9 mouse cellular contexts compared by ENCODE assay signal in the genomic region with DNA sequence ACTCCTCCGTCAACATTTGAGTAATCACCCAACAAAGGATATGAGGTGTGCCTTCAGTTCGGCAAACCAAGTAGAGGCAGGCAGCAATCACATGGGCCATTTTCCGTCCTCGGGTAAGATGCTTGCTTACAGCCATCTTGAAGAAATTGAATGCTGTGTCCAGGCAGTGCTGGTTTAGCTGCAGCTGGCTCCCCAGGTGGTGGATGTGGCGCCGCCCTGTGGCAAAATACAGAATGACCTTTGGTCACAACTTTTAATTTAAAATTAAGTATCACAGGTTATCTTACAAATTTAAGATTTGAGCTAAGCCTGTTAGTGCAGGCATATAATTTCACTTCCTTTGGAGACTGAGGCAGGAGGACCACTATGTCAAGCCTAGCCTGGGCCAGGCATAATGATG. TPM values are rescaled to one million over a fixed set of nuclear protein-coding genes. Genes with fewer than 3 reads are reported as not detected.
A peak's percentile ranks its signal among the peaks of the same experiment; 100 is the strongest.
DNase-seq lines count a peak whose midpoint lies in the region; ATAC-seq and TF ChIP-seq lines count a peak whose summit lies in the region.
"Had no signal": no experiment of that assay in that cellular context is flagged by ENCODE, and none has a peak within 500 bp of the region (broad histone marks: within the 10 kb centered on the region; RNA-seq: fewer than 3 reads in every experiment).

No protein-coding gene starts in this region.

- peak; percentile 25 for DNase-seq in hindbrain, embryonic 11.5 days (ENCODE audit: low spot score)
- no peak for DNase-seq in hindbrain, embryonic 14.5 days (ENCODE audit: low spot score)
- DNase-seq in A20 (ENCODE audit: low read depth, low spot score) (peak; percentile 33), NIH3T3 (ENCODE audit: low read depth) (peak; percentile 40)
- peak; percentile 55 for DNase-seq in liver, postnatal 0 days
- no peak for DNase-seq in layer of hippocampus, postnatal 36 days
- no peak for DNase-seq in left cerebral cortex, adult 9 months (ENCODE audit: low spot score in 2 of 2)

- no peak overlapping the region for H3K9ac ChIP-seq in hindbrain, embryonic 11.5 days (ENCODE audit: low read depth, low read length)
- H3K9ac ChIP-seq in hindbrain, embryonic 14.5 days = no peak overlapping the region
- no peak overlapping the region for H3K9ac ChIP-seq in liver, postnatal 0 days (replicated peaks)
- no peak overlapping the region for H3K9ac ChIP-seq in midbrain, embryonic 15.5 days
- H3K9ac ChIP-seq: midbrain, embryonic 12.5 days had no signal

- no peaks in the 10 kb centered on the region for H3K4me1 ChIP-seq in hindbrain, embryonic 11.5 days (replicated peaks; ENCODE audit: control insufficient read depth, insufficient read depth, low read length)
- no peaks in the 10 kb centered on the region for H3K4me1 ChIP-seq in hindbrain, embryonic 14.5 days (replicated peaks; ENCODE audit: control insufficient read depth, insufficient read depth, low read length)
- 0 out of 2 replicates have a peak, but pooled peaks cover 5% of the 10 kb centered on the region for H3K4me1 ChIP-seq in liver, postnatal 0 days (ENCODE audit: insufficient read depth)
- no peaks in the 10 kb centered on the region for H3K4me1 ChIP-seq in midbrain, embryonic 15.5 days
- H3K4me1 ChIP-seq: midbrain, embryonic 12.5 days had no signal

- H3K27me3 ChIP-seq in hindbrain, embryonic 11.5 days (ENCODE audit: control insufficient read depth, insufficient read depth, low read length) = no peaks in the 10 kb centered on the region
- H3K27me3 ChIP-seq in hindbrain, embryonic 14.5 days (ENCODE audit: control insufficient read depth, insufficient read depth, low read length) = no peaks in the 10 kb centered on the region
- H3K27me3 ChIP-seq in liver, postnatal 0 days (ENCODE audit: insufficient read depth, low read length) = no peaks in the 10 kb centered on the region
- no peaks in the 10 kb centered on the region for H3K27me3 ChIP-seq in midbrain, embryonic 15.5 days (replicated peaks)
- H3K27me3 ChIP-seq: midbrain, embryonic 12.5 days had no signal

- no peak for TF ChIP-seq EP300 in liver, postnatal 0 days (IDR thresholded peaks at IDR 0.05; ENCODE audit: low read depth)

- H3K4me2 ChIP-seq in hindbrain, embryonic 11.5 days (replicated peaks; ENCODE audit: low read depth, low read length) = no peak overlapping the region
- no peak overlapping the region for H3K4me2 ChIP-seq in hindbrain, embryonic 14.5 days (replicated peaks)
- no peak overlapping the region for H3K4me2 ChIP-seq in liver, postnatal 0 days (ENCODE audit: low read depth, low read length)
- no peak overlapping the region for H3K4me2 ChIP-seq in midbrain, embryonic 15.5 days
- H3K4me2 ChIP-seq: midbrain, embryonic 12.5 days had no signal

- WGBS in hindbrain, embryonic 11.5 days = 71% methylated on average over 6 of the region's 6 CpGs
- 73% methylated on average over 6 of the region's 6 CpGs for WGBS in hindbrain, embryonic 14.5 days
- 76% methylated on average over 6 of the region's 6 CpGs for WGBS in liver, postnatal 0 days (ENCODE audit: insufficient replicate concordance)
- 77% methylated on average over 6 of the region's 6 CpGs for WGBS in midbrain, embryonic 15.5 days

- H3K27ac ChIP-seq in hindbrain, embryonic 11.5 days (ENCODE audit: low read depth, low read length) = no peak overlapping the region
- no peak overlapping the region for H3K27ac ChIP-seq in hindbrain, embryonic 14.5 days
- H3K27ac ChIP-seq in liver, postnatal 0 days (ENCODE audit: low read depth) = no peak overlapping the region
- no peak overlapping the region for H3K27ac ChIP-seq in midbrain, embryonic 15.5 days
- H3K27ac ChIP-seq: midbrain, embryonic 12.5 days had no signal

- peaks cover 11% of the 10 kb centered on the region; the same call in 1 of the 2 replicates for H3K36me3 ChIP-seq in hindbrain, embryonic 11.5 days (ENCODE audit: control insufficient read depth, insufficient read depth, low read length)
- peaks cover 66% of the 10 kb centered on the region for H3K36me3 ChIP-seq in hindbrain, embryonic 14.5 days (replicated peaks; ENCODE audit: control insufficient read depth, insufficient read depth)
- H3K36me3 ChIP-seq in liver, postnatal 0 days (replicated peaks; ENCODE audit: insufficient read depth, low read length) = peaks cover 49% of the 10 kb centered on the region
- peaks cover 34% of the 10 kb centered on the region; the same call in 1 of the 2 replicates for H3K36me3 ChIP-seq in midbrain, embryonic 15.5 days (replicated peaks)

- H3K9me3 ChIP-seq in hindbrain, embryonic 11.5 days (ENCODE audit: control insufficient read depth, low read length) = no peaks in the 10 kb centered on the region
- no peaks in the 10 kb centered on the region for H3K9me3 ChIP-seq in hindbrain, embryonic 14.5 days (ENCODE audit: control insufficient read depth, low read length)
- H3K9me3 ChIP-seq in liver, postnatal 0 days (ENCODE audit: low read length) = no peaks in the 10 kb centered on the region
- no peaks in the 10 kb centered on the region for H3K9me3 ChIP-seq in midbrain, embryonic 15.5 days
- H3K9me3 ChIP-seq: midbrain, embryonic 12.5 days had no signal

- peak; percentile 63 for TF ChIP-seq CTCF in liver, postnatal 0 days (IDR thresholded peaks at IDR 0.05; ENCODE audit: low read depth)

- ATAC-seq in hindbrain, embryonic 11.5 days (ENCODE audit: low FRiP score) = no peak
- no peak for ATAC-seq in hindbrain, embryonic 14.5 days (ENCODE audit: low FRiP score)
- ATAC-seq in liver, postnatal 0 days = no peak
- ATAC-seq in midbrain, embryonic 15.5 days (replicated peaks) = no peak

- H3K4me3 ChIP-seq in hindbrain, embryonic 11.5 days (ENCODE audit: low read depth, low read length) = no peak overlapping the region
- H3K4me3 ChIP-seq in hindbrain, embryonic 14.5 days (replicated peaks; ENCODE audit: low read length) = no peak overlapping the region
- H3K4me3 ChIP-seq in liver, postnatal 0 days (ENCODE audit: low read depth, low read length) = no peak overlapping the region
- H3K4me3 ChIP-seq in midbrain, embryonic 15.5 days = no peak overlapping the region
- H3K4me3 ChIP-seq: midbrain, embryonic 12.5 days had no signal

RNA-seq across cellular contexts. Expression of gene Btbd6, which starts 11.6 kb away (rescaled TPM):
- polyA plus RNA-seq in hindbrain, embryonic 11.5 days (2014; fragmentation: Nextera tagmentation; extraction: Ambion mirVana) = 25.6 and 26.8 TPM in 2 replicates
- polyA plus RNA-seq in hindbrain, embryonic 14.5 days (2014; fragmentation: Nextera tagmentation; extraction: Ambion mirVana) = 52.2 and 52.8 TPM in 2 replicates
- polyA plus RNA-seq in liver, postnatal 0 days (2015; fragmentation: Nextera tagmentation; extraction: Ambion mirVana) = 4.1 and 4.7 TPM in 2 replicates
- 10 to 100 TPM; 55.4 to 56.3 TPM for total RNA-seq in layer of hippocampus, postnatal 36 days (2021)
- 57.4 and 60.2 TPM in 2 replicates for polyA plus RNA-seq in midbrain, embryonic 15.5 days (2015; fragmentation: Nextera tagmentation; extraction: Ambion mirVana)

RNA-seq across cellular contexts. Expression of gene Brf1, which starts 12.6 kb away (rescaled TPM):
- polyA plus RNA-seq in hindbrain, embryonic 11.5 days (2014; fragmentation: Nextera tagmentation; extraction: Ambion mirVana) = 53.6 and 57.8 TPM in 2 replicates
- 41.4 and 46.3 TPM in 2 replicates for polyA plus RNA-seq in hindbrain, embryonic 14.5 days (2014; fragmentation: Nextera tagmentation; extraction: Ambion mirVana)
- polyA plus RNA-seq in liver, postnatal 0 days (2015; fragmentation: Nextera tagmentation; extraction: Ambion mirVana) = 17.0 and 18.4 TPM in 2 replicates
- 10 to 100 TPM; 54.8 to 57.8 TPM for total RNA-seq in layer of hippocampus, postnatal 36 days (2021)
- 56.0 and 58.5 TPM in 2 replicates for polyA plus RNA-seq in midbrain, embryonic 15.5 days (2015; fragmentation: Nextera tagmentation; extraction: Ambion mirVana)

RNA-seq across cellular contexts. Expression of gene Pacs2, which starts 26.4 kb away (rescaled TPM):
- 17.2 and 21.2 TPM in 2 replicates for polyA plus RNA-seq in hindbrain, embryonic 11.5 days (2014; fragmentation: Nextera tagmentation; extraction: Ambion mirVana)
- polyA plus RNA-seq in hindbrain, embryonic 14.5 days (2014; fragmentation: Nextera tagmentation; extraction: Ambion mirVana) = 26.8 and 27.9 TPM in 2 replicates
- polyA plus RNA-seq in liver, postnatal 0 days (2015; fragmentation: Nextera tagmentation; extraction: Ambion mirVana) = 3.9 and 4.0 TPM in 2 replicates
- 10 to 100 TPM; 87.3 to 88.1 TPM for total RNA-seq in layer of hippocampus, postnatal 36 days (2021)
- 34.6 and 35.1 TPM in 2 replicates for polyA plus RNA-seq in midbrain, embryonic 15.5 days (2015; fragmentation: Nextera tagmentation; extraction: Ambion mirVana)

RNA-seq across cellular contexts. Expression of gene Nudt14, which starts 46.0 kb away (rescaled TPM):
- polyA plus RNA-seq in hindbrain, embryonic 11.5 days (2014; fragmentation: Nextera tagmentation; extraction: Ambion mirVana) = 57.3 and 69.9 TPM in 2 replicates
- polyA plus RNA-seq in hindbrain, embryonic 14.5 days (2014; fragmentation: Nextera tagmentation; extraction: Ambion mirVana) = 60.9 and 70.1 TPM in 2 replicates
- 30.0 and 30.6 TPM in 2 replicates for polyA plus RNA-seq in liver, postnatal 0 days (2015; fragmentation: Nextera tagmentation; extraction: Ambion mirVana)
- total RNA-seq in layer of hippocampus, postnatal 36 days (2021) = 10 to 100 TPM; 11.4 to 13.1 TPM
- polyA plus RNA-seq in midbrain, embryonic 15.5 days (2015; fragmentation: Nextera tagmentation; extraction: Ambion mirVana) = 60.6 and 60.8 TPM in 2 replicates

RNA-seq across cellular contexts. Expression of gene Jag2, which starts 58.3 kb away (rescaled TPM):
- polyA plus RNA-seq in hindbrain, embryonic 11.5 days (2014; fragmentation: Nextera tagmentation; extraction: Ambion mirVana) = 4.2 and 4.7 TPM in 2 replicates
- polyA plus RNA-seq in hindbrain, embryonic 14.5 days (2014; fragmentation: Nextera tagmentation; extraction: Ambion mirVana) = 12.5 and 16.1 TPM in 2 replicates
- polyA plus RNA-seq in liver, postnatal 0 days (2015; fragmentation: Nextera tagmentation; extraction: Ambion mirVana) = 0.14 and 0.22 TPM in 2 replicates
- total RNA-seq in layer of hippocampus, postnatal 36 days (2021) = 10 to 100 TPM; 43.8 to 45.6 TPM
- 16.4 and 18.4 TPM in 2 replicates for polyA plus RNA-seq in midbrain, embryonic 15.5 days (2015; fragmentation: Nextera tagmentation; extraction: Ambion mirVana)

Comparison
In these comparisons a context has a peak if more than half of its experiments do, and no peak if none do; other contexts are left out.
1. DNase-seq: peak in hindbrain, embryonic 11.5 days (single experiment), A20 (single experiment), NIH3T3 (single experiment) and liver, postnatal 0 days (single experiment); none in hindbrain, embryonic 14.5 days (single experiment), layer of hippocampus, postnatal 36 days (0 of 2) and left cerebral cortex, adult 9 months (0 of 2).